Mouse (Mus musculus) kidney, embryonic 15.5 days (tissue): ENCODE results near the gene Mrvi1. TPM values are rescaled to one million over a fixed set of nuclear protein-coding genes. Genes with fewer than 3 reads are reported as not detected.

Experiments used
- ATAC-seq: fragments of 200-750 bp; cut with Nextera tagmentation; replicated peaks from 2 replicates; pipeline ENCODE4 v1.8.0; 2017; ENCODE audit warnings: moderate TSS enrichment; ENCODE audit not compliant: low FRiP score
- H3K27ac ChIP-seq: fragments of 300-500 bp; sonication (generic); 2 replicates; pipeline ENCODE4 v1.5.1; 2015; ENCODE audit warnings: mild to moderate bottlenecking, inconsistent platforms
- H3K27me3 ChIP-seq: fragments of 300-500 bp; sonication (generic); 2 replicates; pipeline ENCODE4 v1.6.1; 2015; ENCODE audit warnings: inconsistent platforms
- H3K36me3 ChIP-seq: fragments of 300-500 bp; sonication (generic); 2 replicates; pipeline ENCODE4 v1.6.1; 2015; ENCODE audit warnings: inconsistent platforms
- H3K4me1 ChIP-seq: fragments of 300-500 bp; sonication (generic); 2 replicates; pipeline ENCODE4 v1.6.1; 2015; ENCODE audit warnings: inconsistent platforms
- H3K4me2 ChIP-seq: fragments of 300-500 bp; sonication (generic); 2 replicates; pipeline ENCODE4 v1.6.1; 2015; ENCODE audit warnings: moderate library complexity, mild to moderate bottlenecking, inconsistent platforms
- H3K4me3 ChIP-seq: fragments of 300-500 bp; sonication (generic); replicated peaks from 2 replicates; pipeline ENCODE4 v1.5.1; 2015; ENCODE audit warnings: mild to moderate bottlenecking, inconsistent platforms
- H3K9ac ChIP-seq: fragments of 300-500 bp; sonication (generic); 2 replicates; pipeline ENCODE4 v1.6.1; 2015; ENCODE audit warnings: mild to moderate bottlenecking, inconsistent platforms
- H3K9me3 ChIP-seq: fragments of 300-500 bp; sonication (generic); replicated peaks from 2 replicates; pipeline ENCODE4 v1.6.1; 2016; ENCODE audit warnings: inconsistent platforms
- WGBS: fragments of 180-500 bp; shearing (Covaris S2); methylation state at CpG from one replicate; pipeline ENCODE4 v1.1.7; 2015; ENCODE audit warnings: mixed read lengths; 5-methylcytosine and 5-hydroxymethylcytosine counted together
- polyA plus RNA-seq: library from polyadenylated mRNA; unstranded; fragments of >200 nt; fragmentation: Nextera tagmentation; extraction: Ambion mirVana; gene quantifications from 2 replicates; pipeline ENCODE4 v1.2.1, GENCODE M21; 2015

Gene Mrvi1
- polyA plus RNA-seq, 1 experiment from 2014 or later: 15.8 TPM

GRCm38 (mm10) chr7:110834522-110834921, 147.7 kb downstream of the Mrvi1 start:
- 57% methylated on average over 3 of the region's 3 CpGs for WGBS
- no peaks in the 10 kb centered on the region for H3K4me1 ChIP-seq
- no peaks in the 10 kb centered on the region for H3K27me3 ChIP-seq
- H3K27ac ChIP-seq: no peak overlapping the region
- no peak overlapping the region for H3K9ac ChIP-seq
- peaks cover 46% of the 10 kb centered on the region for H3K36me3 ChIP-seq
- H3K9me3 ChIP-seq: no peaks in the 10 kb centered on the region
- H3K4me2 ChIP-seq: no peak overlapping the region
- ATAC-seq: no peak
- no peak overlapping the region for H3K4me3 ChIP-seq

GRCm38 (mm10) chr7:110834018-110834417, 148.2 kb downstream of the Mrvi1 start:
- no peak overlapping the region for H3K9ac ChIP-seq
- peaks cover 51% of the 10 kb centered on the region for H3K36me3 ChIP-seq
- no peak for ATAC-seq
- H3K9me3 ChIP-seq: no peaks in the 10 kb centered on the region
- no peaks in the 10 kb centered on the region for H3K4me1 ChIP-seq
- WGBS: 94% methylated on average over 1 of the region's 1 CpGs
- no peak overlapping the region for H3K4me3 ChIP-seq
- H3K27me3 ChIP-seq: no peaks in the 10 kb centered on the region
- H3K4me2 ChIP-seq: no peak overlapping the region
- no peak overlapping the region for H3K27ac ChIP-seq

DNA sequence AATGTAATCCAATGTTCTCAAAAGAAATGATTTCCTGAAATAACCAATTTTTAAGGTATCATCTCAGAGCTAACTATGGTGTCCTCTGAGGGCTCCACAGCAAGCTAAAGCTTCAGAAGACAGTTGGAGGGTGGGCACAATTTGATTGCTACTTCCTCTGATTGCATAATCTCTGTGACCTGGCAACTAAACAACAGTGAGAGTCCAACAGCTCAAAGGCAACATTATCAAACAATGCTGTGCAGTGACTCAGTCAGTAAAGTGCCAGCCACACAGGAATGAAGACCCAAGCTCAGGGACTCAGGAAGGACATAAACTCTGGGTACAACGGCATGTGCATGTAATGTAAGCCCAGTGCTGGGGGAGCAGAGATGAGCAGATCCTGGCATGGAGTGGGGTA, 149.2 kb downstream of the Mrvi1 start:
- H3K9me3 ChIP-seq: no peaks in the 10 kb centered on the region
- no peaks in the 10 kb centered on the region for H3K4me1 ChIP-seq
- H3K27me3 ChIP-seq: no peaks in the 10 kb centered on the region
- H3K9ac ChIP-seq: no peak overlapping the region
- peaks cover 61% of the 10 kb centered on the region for H3K36me3 ChIP-seq
- H3K27ac ChIP-seq: no peak overlapping the region
- ATAC-seq: no peak
- no peak overlapping the region for H3K4me2 ChIP-seq
- 97% methylated on average over 1 of the region's 1 CpGs for WGBS
- H3K4me3 ChIP-seq: no peak overlapping the region

DNA sequence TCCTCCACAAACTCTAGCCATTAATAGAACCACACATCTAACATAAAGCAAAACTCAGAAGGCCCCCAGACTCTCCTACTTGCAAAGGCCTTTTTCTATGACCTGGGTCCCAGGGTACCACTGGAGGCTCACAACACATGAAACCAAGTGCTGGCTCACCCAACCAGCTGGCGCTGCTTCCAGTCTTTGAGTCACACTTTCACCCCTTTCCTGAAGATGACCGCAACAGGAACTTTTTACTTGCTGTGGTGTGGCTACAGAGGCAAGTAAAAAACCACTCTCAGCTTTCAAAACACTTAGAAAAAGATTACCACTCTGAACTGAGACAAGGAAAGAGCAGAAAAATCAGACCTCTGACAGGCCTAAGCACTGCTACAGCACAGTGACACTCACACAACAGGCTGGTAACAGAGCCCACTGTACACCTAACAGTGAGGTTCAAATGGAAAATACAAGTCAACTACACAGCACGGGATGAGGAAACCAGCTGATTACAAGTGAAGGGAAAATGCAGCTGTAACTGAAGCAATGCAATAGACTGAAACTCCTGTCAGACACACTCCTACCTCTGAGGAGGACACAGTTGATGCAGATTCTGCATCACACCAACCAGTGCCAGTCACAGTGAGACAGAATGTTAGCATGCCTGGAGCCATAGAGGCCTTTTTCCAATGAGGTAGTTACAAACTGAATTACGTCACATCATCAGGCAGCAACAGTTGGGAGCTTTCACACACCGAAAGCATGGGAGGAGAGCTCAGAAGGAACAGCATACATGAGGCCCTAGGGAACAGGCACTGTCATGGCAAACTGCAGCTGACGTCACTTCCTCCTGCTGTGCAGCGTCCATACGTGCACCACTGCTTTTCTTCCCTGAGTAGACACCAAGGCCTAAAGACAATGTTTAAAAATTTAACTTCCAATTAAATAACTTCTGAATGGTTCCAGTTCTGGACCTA, 158.0 kb downstream of the Mrvi1 start:
- WGBS: 75% methylated on average over 8 of the region's 8 CpGs
- Histone ChIP-seq H3K4me1 (peaks cover 22% of the 10 kb centered on the region), H3K4me3 (no peak overlapping the region), H3K36me3 (peaks cover 63% of the 10 kb centered on the region), H3K9me3 (no peaks in the 10 kb centered on the region), H3K9ac (no peak overlapping the region), H3K27ac (no peak overlapping the region), H3K27me3 (no peaks in the 10 kb centered on the region), H3K4me2 (no peak overlapping the region)
- ATAC-seq: no peak

GRCm38 (mm10) chr7:110823593-110823992, 158.7 kb downstream of the Mrvi1 start:
- no peak overlapping the region for H3K4me3 ChIP-seq
- WGBS: 60% methylated on average over 4 of the region's 4 CpGs
- ATAC-seq: no peak
- peaks cover 56% of the 10 kb centered on the region for H3K36me3 ChIP-seq
- H3K27me3 ChIP-seq: no peaks in the 10 kb centered on the region
- H3K4me2 ChIP-seq: no peak overlapping the region
- H3K9me3 ChIP-seq: no peaks in the 10 kb centered on the region
- no peak overlapping the region for H3K9ac ChIP-seq
- H3K4me1 ChIP-seq: peaks cover 26% of the 10 kb centered on the region
- H3K27ac ChIP-seq: no peak overlapping the region

DNA sequence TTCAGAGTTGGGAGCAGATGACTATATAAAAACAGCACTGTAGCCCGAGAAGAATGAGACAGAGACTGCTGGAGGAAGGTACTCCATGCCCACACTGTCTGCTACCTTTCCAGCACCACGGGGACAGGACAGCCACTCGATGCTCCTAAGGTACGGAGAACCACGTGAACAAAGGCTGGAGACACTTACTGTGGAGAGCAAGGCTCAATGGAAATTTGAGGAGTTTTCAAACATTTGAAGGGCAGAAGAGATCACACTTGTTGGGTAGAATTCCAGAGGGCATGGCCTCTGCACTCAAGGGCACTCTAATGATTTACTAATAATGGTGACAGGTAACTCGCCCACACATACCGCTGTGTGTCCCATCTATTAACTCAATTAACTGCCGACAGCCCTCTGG, 159.2 kb downstream of the Mrvi1 start:
- peaks cover 29% of the 10 kb centered on the region for H3K4me1 ChIP-seq
- 33% methylated on average over 8 of the region's 8 CpGs for WGBS
- no peaks in the 10 kb centered on the region for H3K27me3 ChIP-seq
- peaks cover 51% of the 10 kb centered on the region for H3K36me3 ChIP-seq
- no peak overlapping the region for H3K9ac ChIP-seq
- no peak for ATAC-seq
- no peak overlapping the region for H3K4me3 ChIP-seq
- H3K9me3 ChIP-seq: no peaks in the 10 kb centered on the region
- H3K27ac ChIP-seq: no peak overlapping the region
- no peak overlapping the region for H3K4me2 ChIP-seq

DNA sequence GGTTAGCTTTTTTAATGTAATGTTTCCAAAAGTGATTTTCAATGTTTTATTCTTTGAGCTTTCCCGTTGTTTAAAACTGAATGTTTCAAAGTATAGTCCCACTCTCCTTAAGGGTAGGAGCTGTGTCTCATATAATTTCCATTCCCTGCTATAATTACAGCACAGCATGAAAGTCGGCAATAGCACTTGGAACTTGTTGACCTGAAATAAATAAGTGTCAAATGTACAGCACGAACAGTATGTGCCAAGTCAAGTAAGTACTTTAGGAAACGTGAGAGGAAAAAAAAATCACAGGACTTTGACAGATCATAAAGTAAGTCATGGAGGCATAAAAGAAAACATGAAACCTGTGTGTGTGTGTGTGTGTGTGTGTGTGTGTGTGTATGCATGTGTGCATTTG, 160.2 kb downstream of the Mrvi1 start:
- Histone ChIP-seq H3K27ac (peak overlapping the region; percentile 20; the same call in 1 of the 2 replicates), H3K9ac (no peak overlapping the region), H3K36me3 (peaks cover 50% of the 10 kb centered on the region), H3K27me3 (no peaks in the 10 kb centered on the region), H3K4me2 (no peak overlapping the region), H3K4me1 (peaks cover 29% of the 10 kb centered on the region), H3K4me3 (no peak overlapping the region), H3K9me3 (no peaks in the 10 kb centered on the region)
- ATAC-seq: no peak
- WGBS: 32% methylated on average over 4 of the region's 4 CpGs

GRCm38 (mm10) chr7:110821653-110822052, 160.6 kb downstream of the Mrvi1 start:
- Histone ChIP-seq H3K4me3 (no peak overlapping the region), H3K9me3 (no peaks in the 10 kb centered on the region), H3K27ac (peak overlapping the region; percentile 70; the same call in 1 of the 2 replicates), H3K9ac (no peak overlapping the region), H3K4me1 (peaks cover 29% of the 10 kb centered on the region), H3K4me2 (no peak overlapping the region), H3K36me3 (peaks cover 48% of the 10 kb centered on the region), H3K27me3 (no peaks in the 10 kb centered on the region)
- no peak for ATAC-seq
- 27% methylated on average over 3 of the region's 3 CpGs for WGBS

DNA sequence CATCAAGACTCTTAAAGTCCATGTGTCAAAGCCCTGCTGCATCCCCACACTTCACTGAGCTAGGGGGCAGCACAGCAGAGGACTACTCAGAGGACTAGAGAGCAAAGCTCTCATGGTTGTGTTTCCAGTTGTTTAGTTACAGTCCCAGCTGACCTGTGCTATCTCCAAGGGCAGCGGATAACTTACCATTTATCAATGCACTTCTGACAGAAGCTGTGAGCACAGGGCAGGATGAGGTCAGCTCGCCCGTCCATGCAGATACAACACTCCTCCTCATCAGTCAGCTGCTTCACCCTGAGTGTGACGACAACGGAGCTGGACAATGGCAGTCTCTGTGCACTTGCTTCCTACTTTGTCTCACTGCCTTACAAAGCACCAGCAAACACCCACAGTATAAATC, 161.2 kb downstream of the Mrvi1 start:
- no peak; the same call in 1 of the 2 replicates for ATAC-seq
- Histone ChIP-seq H3K9me3 (no peaks in the 10 kb centered on the region), H3K27me3 (no peaks in the 10 kb centered on the region), H3K4me1 (peaks cover 29% of the 10 kb centered on the region), H3K9ac (no peak overlapping the region), H3K27ac (0 out of 2 replicates have a peak overlapping the region, but pooled peaks have one; percentile 70), H3K4me2 (no peak overlapping the region), H3K4me3 (no peak overlapping the region), H3K36me3 (peaks cover 42% of the 10 kb centered on the region)
- WGBS: 19% methylated on average over 5 of the region's 5 CpGs

- WGBS: 77% methylated on average over 11 of the region's 11 CpGs
- Histone ChIP-seq H3K4me2 (no peak overlapping the region), H3K4me3 (no peak overlapping the region), H3K4me1 (peaks cover 29% of the 10 kb centered on the region), H3K9me3 (no peaks in the 10 kb centered on the region), H3K27me3 (no peaks in the 10 kb centered on the region), H3K27ac (no peak overlapping the region), H3K9ac (no peak overlapping the region), H3K36me3 (peaks cover 26% of the 10 kb centered on the region)
- ATAC-seq: no peak
These were observed 163.4 kb downstream of the Mrvi1 start for GRCm38 (mm10) chr7:110818787-110819350.
